ENCODE assay signal across 15 mouse cellular contexts in genomic region chr15:85369765-85370164, GRCm38 (mm10).
"Had no signal": no experiment of that assay in that cellular context is flagged by ENCODE, and none has a peak within 500 bp of the region (broad histone marks: within the 10 kb centered on the region; RNA-seq: fewer than 3 reads in every experiment).

No protein-coding gene starts in this region.

- H3K4me3 ChIP-seq: neural tube, embryonic 15.5 days; stomach, embryonic 15.5 days had no signal

- H3K27me3 ChIP-seq: neural tube, embryonic 15.5 days; stomach, embryonic 15.5 days had no signal

- H3K9me3 ChIP-seq: neural tube, embryonic 15.5 days; stomach, embryonic 15.5 days had no signal

- H3K9ac ChIP-seq: neural tube, embryonic 15.5 days; stomach, embryonic 15.5 days had no signal

- H3K4me2 ChIP-seq: neural tube, embryonic 15.5 days; stomach, embryonic 15.5 days had no signal

- DNase-seq: retina, postnatal 1 day; right cerebral cortex, adult 18-20 months; right cerebral cortex, postnatal 14 days; right cerebral cortex, postnatal 25 days; right cerebral cortex, postnatal 4 days; spleen, adult 18-20 months; thymus, adult 18-20 months; thymus, adult 2 months; thymus, postnatal 14 days; thymus, postnatal 25 days; thymus, postnatal 36 days; thymus, postnatal 4 days had no signal

- H3K27ac ChIP-seq: neural tube, embryonic 15.5 days; stomach, embryonic 15.5 days; stomach, postnatal 0 days had no signal

- H3K4me1 ChIP-seq: neural tube, embryonic 15.5 days; stomach, embryonic 15.5 days had no signal
